Mouse (Mus musculus) spleen, postnatal 36 days (tissue): ENCODE data around the gene Clec11a.

Experiments
- DNase-seq, 2 experiments: peaks; one replicate each; pipeline ENCODE4 v3.0.0; 2022; ENCODE audit warnings: low spot score in 2 of 2, mixed read lengths in 1 of 2

Gene Clec11a

GRCm38 (mm10) chr7:44306516-44307240 lies at the start of gene Clec11a:
Clec11a (minus strand) TSS chr7:44306902.
- DNase-seq: no peak

- DNase-seq: no peak
These were observed 48.7 kb upstream of the Clec11a start for GRCm38 (mm10) chr7:44355411-44355810.

GRCm38 (mm10) chr7:44353601-44354340 lies 47.1 kb upstream of the Clec11a start:
- DNase-seq: no peak

GRCm38 (mm10) chr7:44352750-44353600 lies 46.3 kb upstream of the Clec11a start:
- DNase-seq: no peak

- no peak for DNase-seq
These were observed 45.4 kb upstream of the Clec11a start for GRCm38 (mm10) chr7:44351881-44352749.

GRCm38 (mm10) chr7:44350957-44351711 lies 44.4 kb upstream of the Clec11a start:
- peak; percentile 63 to 76 for DNase-seq

- no peak for DNase-seq
These were observed 42.3 kb upstream of the Clec11a start for GRCm38 (mm10) chr7:44349043-44349442.

- peak; percentile 59 to 63 for DNase-seq
These were observed 37.9 kb upstream of the Clec11a start for GRCm38 (mm10) chr7:44344622-44345021.

GRCm38 (mm10) chr7:44343459-44344015 lies 36.8 kb upstream of the Clec11a start:
- DNase-seq: no peak

GRCm38 (mm10) chr7:44341714-44342113 lies 35.0 kb upstream of the Clec11a start:
- DNase-seq: no peak

GRCm38 (mm10) chr7:44341119-44341518 lies 34.4 kb upstream of the Clec11a start:
- no peak for DNase-seq

- DNase-seq: no peak
These were observed 33.5 kb upstream of the Clec11a start for GRCm38 (mm10) chr7:44340226-44340625.

- DNase-seq: no peak
These were observed 30.6 kb upstream of the Clec11a start for GRCm38 (mm10) chr7:44337121-44337849.

- DNase-seq: no peak
These were observed 29.6 kb upstream of the Clec11a start for GRCm38 (mm10) chr7:44336046-44337021.

GRCm38 (mm10) chr7:44335031-44335878 lies 28.6 kb upstream of the Clec11a start:
- DNase-seq: no peak

GRCm38 (mm10) chr7:44334139-44334538 lies 27.4 kb upstream of the Clec11a start:
- DNase-seq: no peak

- DNase-seq: no peak
These were observed 25.6 kb upstream of the Clec11a start for GRCm38 (mm10) chr7:44332336-44332735.
